Mouse (Mus musculus): ENCODE results near the gene Efcc1.

GRCm38 (mm10) chr6:87763376-87764280, 33.0 kb downstream of the Efcc1 start:
- TF ChIP-seq ZMIZ1 (IDR thresholded peaks at IDR 0.05; ENCODE audit: low read depth, low read length) (no peak), POLR2A (IDR thresholded peaks at IDR 0.05; ENCODE audit: low read depth, low read length) (no peak), TBP (conservative IDR thresholded peaks at IDR 0.05; ENCODE audit: low read depth, low read length) (0 out of 2 replicates have a peak, but pooled peaks have one; percentile 26), SIN3A (IDR thresholded peaks at IDR 0.05; ENCODE audit: low read length) (no peak), NRF1 (IDR thresholded peaks at IDR 0.05; ENCODE audit: low read depth, low read length) (no peak), MAX (IDR thresholded peaks at IDR 0.05; ENCODE audit: low read length) (no peak), HCFC1 (IDR thresholded peaks at IDR 0.05; ENCODE audit: low read depth, low read length) (no peak)

All from CH12.LX (cell line).